Mouse (Mus musculus): Measurements from ENCODE around the gene Rasip1. TPM values are rescaled to one million over a fixed set of nuclear protein-coding genes. Genes with fewer than 3 reads are reported as not detected.

The Rasip1 gene
- polyA plus RNA-seq, 1 experiment = 0.36 TPM

DNA sequence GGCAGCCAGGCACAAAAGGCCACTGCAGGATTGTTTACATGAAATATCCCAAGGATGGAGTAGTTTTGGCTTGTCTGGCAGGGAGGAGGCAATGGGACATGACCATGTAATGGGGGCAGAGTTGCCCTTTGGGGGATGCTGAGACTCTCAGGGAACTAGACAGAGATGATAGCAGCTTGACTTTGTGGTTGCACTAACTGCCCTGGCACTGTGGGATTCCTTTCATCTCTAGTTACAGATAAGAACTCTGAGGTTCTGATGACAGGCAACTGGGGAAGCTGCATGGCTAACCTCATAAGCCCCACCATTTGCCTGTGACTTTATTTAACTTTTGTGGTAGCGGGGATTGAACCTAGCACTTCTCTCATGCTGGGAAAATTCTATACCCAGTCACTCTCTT lies 31.2 kb upstream of the Rasip1 start:
- Histone ChIP-seq H3K4me3 (replicated peaks) (no peak overlapping the region), H3K4me1 (peaks cover 45% of the 10 kb centered on the region), H3K27me3 (replicated peaks) (peaks cover 35% of the 10 kb centered on the region), H3K9me3 (no peaks in the 10 kb centered on the region), H3K36me3 (replicated peaks; ENCODE audit: low read length) (peaks cover 2% of the 10 kb centered on the region)
- no peak for TF ChIP-seq FLI1 (IDR thresholded peaks at IDR 0.05; ENCODE audit: low read length)
- TF ChIP-seq GATA1 (IDR thresholded peaks at IDR 0.05; ENCODE audit: borderline replicate concordance, low read length) = no peak

DNA sequence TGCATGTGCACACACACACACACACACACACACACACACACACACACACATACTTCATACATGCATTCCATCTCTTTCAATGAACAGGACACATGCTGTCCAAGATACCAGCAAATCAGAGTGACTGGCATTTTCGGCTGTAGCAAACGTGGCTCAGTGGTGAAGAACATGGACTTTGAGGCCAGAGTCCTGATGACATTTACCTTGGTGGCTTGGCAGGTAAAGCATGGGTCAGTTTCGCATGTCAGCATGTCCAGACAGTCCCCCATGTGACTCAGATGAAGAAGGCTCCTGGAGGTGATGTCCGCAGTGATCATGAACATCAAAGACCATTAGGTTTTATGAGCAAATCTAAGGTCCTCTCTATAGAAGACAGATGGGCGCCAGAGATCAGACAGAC lies 30.3 kb upstream of the Rasip1 start:
- Histone ChIP-seq H3K4me1 (peaks cover 40% of the 10 kb centered on the region), H3K9me3 (no peaks in the 10 kb centered on the region), H3K36me3 (replicated peaks; ENCODE audit: low read length) (no peaks in the 10 kb centered on the region), H3K4me3 (replicated peaks) (no peak overlapping the region), H3K27me3 (replicated peaks) (peaks cover 35% of the 10 kb centered on the region)
- TF ChIP-seq FLI1 (IDR thresholded peaks at IDR 0.05; ENCODE audit: low read length) (no peak), GATA1 (IDR thresholded peaks at IDR 0.05; ENCODE audit: borderline replicate concordance, low read length) (no peak)

- Histone ChIP-seq H3K27me3 (replicated peaks) (peaks cover 35% of the 10 kb centered on the region), H3K4me3 (replicated peaks) (no peak overlapping the region), H3K36me3 (replicated peaks; ENCODE audit: low read length) (no peaks in the 10 kb centered on the region), H3K9me3 (no peaks in the 10 kb centered on the region), H3K4me1 (peaks cover 39% of the 10 kb centered on the region)
- TF ChIP-seq GATA1 (IDR thresholded peaks at IDR 0.05; ENCODE audit: borderline replicate concordance, low read length) (no peak), FLI1 (IDR thresholded peaks at IDR 0.05; ENCODE audit: low read length) (no peak)
These were observed 29.8 kb upstream of the Rasip1 start for GRCm38 (mm10) chr7:45597527-45597926.

GRCm38 (mm10) chr7:45598960-45599879 lies 28.1 kb upstream of the Rasip1 start:
- Histone ChIP-seq H3K9me3 (no peaks in the 10 kb centered on the region), H3K4me1 (peaks cover 34% of the 10 kb centered on the region), H3K27me3 (replicated peaks) (peaks cover 36% of the 10 kb centered on the region), H3K4me3 (replicated peaks) (no peak overlapping the region), H3K36me3 (replicated peaks; ENCODE audit: low read length) (no peaks in the 10 kb centered on the region)
- TF ChIP-seq GATA1 (IDR thresholded peaks at IDR 0.05; ENCODE audit: borderline replicate concordance, low read length) (no peak), FLI1 (IDR thresholded peaks at IDR 0.05; ENCODE audit: low read length) (no peak)

DNA sequence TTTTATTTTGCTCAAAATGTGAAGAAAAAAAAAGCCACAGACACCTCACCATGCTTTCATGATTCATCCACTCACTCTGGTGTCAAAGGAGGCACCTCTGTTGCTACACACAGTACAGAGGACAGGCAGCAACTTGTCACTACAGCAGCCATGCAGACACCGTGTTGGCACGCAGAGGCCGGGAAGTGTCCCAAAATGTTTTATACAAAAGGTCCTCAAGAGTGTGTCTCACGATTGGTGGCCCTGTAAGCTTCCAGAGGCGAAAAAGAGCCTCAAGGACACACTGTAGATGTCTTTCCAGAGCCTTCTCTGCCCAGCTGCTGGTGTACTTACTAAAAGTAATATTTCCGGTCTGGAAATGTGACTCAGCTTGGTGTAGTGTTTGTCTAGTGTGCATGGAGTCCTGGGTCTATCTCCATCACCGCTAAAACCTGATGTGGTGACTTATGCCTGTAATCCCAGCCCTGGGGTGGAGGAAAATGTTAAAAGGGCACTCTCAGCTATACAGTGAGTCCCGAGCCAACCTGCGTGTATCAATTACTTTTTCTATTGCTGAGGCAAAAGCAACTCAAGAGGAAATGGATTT lies 21.5 kb upstream of the Rasip1 start:
- peaks cover 13% of the 10 kb centered on the region for H3K4me1 ChIP-seq
- peaks cover 11% of the 10 kb centered on the region for H3K27me3 ChIP-seq (replicated peaks)
- H3K36me3 ChIP-seq (replicated peaks; ENCODE audit: low read length) = no peaks in the 10 kb centered on the region
- H3K4me3 ChIP-seq (replicated peaks) = no peak overlapping the region
- peaks cover 6% of the 10 kb centered on the region; the same call in 1 of the 2 replicates for H3K9me3 ChIP-seq
- TF ChIP-seq GATA1 (IDR thresholded peaks at IDR 0.05; ENCODE audit: borderline replicate concordance, low read length) = no peak
- no peak for TF ChIP-seq FLI1 (IDR thresholded peaks at IDR 0.05; ENCODE audit: low read length)

GRCm38 (mm10) chr7:45609511-45609910 lies 17.8 kb upstream of the Rasip1 start:
- Histone ChIP-seq H3K9me3 (peaks cover 6% of the 10 kb centered on the region; the same call in 1 of the 2 replicates), H3K36me3 (replicated peaks; ENCODE audit: low read length) (no peaks in the 10 kb centered on the region), H3K27me3 (replicated peaks) (peaks cover 20% of the 10 kb centered on the region), H3K4me1 (peaks cover 17% of the 10 kb centered on the region), H3K4me3 (replicated peaks) (no peak overlapping the region)
- no peak for TF ChIP-seq FLI1 (IDR thresholded peaks at IDR 0.05; ENCODE audit: low read length)
- no peak for TF ChIP-seq GATA1 (IDR thresholded peaks at IDR 0.05; ENCODE audit: borderline replicate concordance, low read length)

DNA sequence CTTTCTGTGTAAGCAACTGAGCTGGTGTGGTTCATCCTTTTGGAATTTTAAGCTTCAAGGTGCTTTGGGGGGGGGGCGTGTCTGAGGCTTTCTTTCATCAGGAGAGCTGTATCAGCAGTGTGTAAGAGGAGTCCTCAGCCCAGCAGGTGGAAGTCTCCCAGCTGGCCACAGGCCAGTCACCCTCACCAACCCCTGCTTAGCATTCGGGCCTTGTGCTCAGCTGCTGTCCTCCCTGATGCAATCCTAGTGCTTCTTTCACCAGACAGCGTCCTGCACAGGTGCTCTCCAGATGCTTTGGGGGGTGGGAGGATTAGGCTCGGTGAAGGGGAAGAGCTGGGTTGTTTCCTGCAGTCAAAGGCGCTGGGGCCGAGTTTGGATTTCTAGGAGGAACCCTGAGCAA lies 11.0 kb upstream of the Rasip1 start:
- Histone ChIP-seq H3K9me3 (no peaks in the 10 kb centered on the region), H3K4me1 (peaks cover 15% of the 10 kb centered on the region), H3K4me3 (replicated peaks) (no peak overlapping the region), H3K36me3 (replicated peaks; ENCODE audit: low read length) (no peaks in the 10 kb centered on the region), H3K27me3 (replicated peaks) (peaks cover 64% of the 10 kb centered on the region)
- TF ChIP-seq GATA1 (IDR thresholded peaks at IDR 0.05; ENCODE audit: borderline replicate concordance, low read length) = no peak
- no peak for TF ChIP-seq FLI1 (IDR thresholded peaks at IDR 0.05; ENCODE audit: low read length)

DNA sequence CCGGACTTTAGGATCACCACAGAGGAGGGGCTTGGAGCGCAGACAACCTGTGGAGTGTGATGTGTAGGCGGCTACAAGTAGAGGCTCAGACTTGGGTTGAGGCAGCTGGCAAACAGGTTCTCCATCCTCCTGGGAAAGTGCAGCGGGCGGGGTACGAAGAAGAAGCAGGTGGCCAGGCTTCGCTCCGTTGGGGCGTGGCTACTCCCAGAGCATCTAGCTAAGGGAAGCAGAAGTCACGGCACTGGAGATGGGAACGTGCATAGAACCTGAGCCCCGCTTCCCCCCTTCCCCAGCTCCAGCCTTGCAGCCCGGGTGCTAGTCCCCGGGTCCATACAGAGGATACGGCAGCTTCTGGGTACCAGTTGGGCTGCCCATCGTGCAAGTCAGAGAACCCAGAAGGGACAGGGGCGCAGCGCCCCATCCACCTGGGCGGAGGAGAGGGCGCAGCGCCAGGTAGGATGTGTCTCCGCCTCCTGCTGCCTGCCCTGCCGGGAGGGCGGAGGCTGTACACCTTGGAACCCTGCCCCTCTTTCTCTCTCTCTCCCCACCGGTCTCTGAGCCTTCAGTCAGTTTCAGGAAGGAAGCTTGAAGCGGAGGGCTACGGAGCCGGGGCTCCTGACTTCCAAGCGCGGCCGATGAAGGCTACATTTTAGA lies 10.1 kb upstream of the Rasip1 start, which contains the start of gene Fut1:
Fut1 (plus strand) TSS at position 248 of the 654 bp plus-strand sequence.
- no peak within 1 kb of the TSS for H3K4me3 ChIP-seq (replicated peaks)
- H3K4me1 ChIP-seq = peaks cover 19% of the 10 kb centered on the region

GRCm38 (mm10) chr7:45618316-45618715 lies 9.0 kb upstream of the Rasip1 start:
- peaks cover 19% of the 10 kb centered on the region for H3K4me1 ChIP-seq
- H3K4me3 ChIP-seq (replicated peaks) = no peak overlapping the region
- H3K9me3 ChIP-seq = peaks cover 9% of the 10 kb centered on the region
- no peaks in the 10 kb centered on the region for H3K36me3 ChIP-seq (replicated peaks; ENCODE audit: low read length)
- TF ChIP-seq GATA1 (IDR thresholded peaks at IDR 0.05; ENCODE audit: borderline replicate concordance, low read length) = no peak
- no peak for TF ChIP-seq FLI1 (IDR thresholded peaks at IDR 0.05; ENCODE audit: low read length)
- peaks cover 65% of the 10 kb centered on the region for H3K27me3 ChIP-seq (replicated peaks)

More for the DNA sequence above, 10.1 kb upstream of the Rasip1 start, which contains the start of gene Fut1:
- peaks cover 62% of the 10 kb centered on the region for H3K27me3 ChIP-seq (replicated peaks)
- TF ChIP-seq FLI1 (IDR thresholded peaks at IDR 0.05; ENCODE audit: low read length) (no peak), GATA1 (IDR thresholded peaks at IDR 0.05; ENCODE audit: borderline replicate concordance, low read length) (no peak)
- no peaks in the 10 kb centered on the region for H3K36me3 ChIP-seq (replicated peaks; ENCODE audit: low read length)
- no peaks in the 10 kb centered on the region for H3K9me3 ChIP-seq
